Mouse (Mus musculus) liver, embryonic 16.5 days (tissue): Measurements from ENCODE around the gene Polrmt. TPM values are rescaled to one million over a fixed set of nuclear protein-coding genes. Genes with fewer than 3 reads are reported as not detected.

Experiments used
- ATAC-seq: fragments of 200-750 bp; cut with Nextera tagmentation; 2 replicates; pipeline ENCODE4 v1.8.0; 2017; ENCODE audit warnings: low read depth, mild to moderate bottlenecking, moderate number of reproducible peaks, moderate library complexity
- H3K27ac ChIP-seq: fragments of 300-500 bp; sonication (generic); 2 replicates; pipeline ENCODE4 v1.5.1; 2014; ENCODE audit warnings: mild to moderate bottlenecking, low read length
- H3K27me3 ChIP-seq: fragments of 300-500 bp; sonication (generic); 2 replicates; pipeline ENCODE4 v1.6.1; 2014; ENCODE audit warnings: low read depth, low read length, mixed read lengths; ENCODE audit not compliant: control insufficient read depth, insufficient read depth
- H3K36me3 ChIP-seq: fragments of 300-500 bp; sonication (generic); 2 replicates; pipeline ENCODE4 v1.6.1; 2014; ENCODE audit warnings: mild to moderate bottlenecking; ENCODE audit not compliant: control insufficient read depth, insufficient read depth
- H3K4me1 ChIP-seq: fragments of 300-500 bp; sonication (generic); 2 replicates; pipeline ENCODE4 v1.6.1; 2014; ENCODE audit warnings: low read depth, low read length, mixed read lengths; ENCODE audit not compliant: control insufficient read depth
- H3K4me2 ChIP-seq: fragments of 300-500 bp; sonication (generic); 2 replicates; pipeline ENCODE4 v1.6.1; 2014; ENCODE audit warnings: low read depth, low read length, mixed read lengths
- H3K4me3 ChIP-seq: fragments of 300-500 bp; sonication (generic); 2 replicates; pipeline ENCODE4 v1.5.1; 2014; ENCODE audit warnings: low read depth, mild to moderate bottlenecking, low read length
- H3K9ac ChIP-seq: fragments of 300-500 bp; sonication (generic); 2 replicates; pipeline ENCODE4 v1.6.1; 2014; ENCODE audit warnings: low read depth, low read length
- H3K9me3 ChIP-seq: fragments of 300-500 bp; sonication (generic); replicated peaks from 2 replicates; pipeline ENCODE4 v1.6.1; 2016; ENCODE audit warnings: low read length; ENCODE audit not compliant: control insufficient read depth
- WGBS: fragments of 180-500 bp; shearing (Covaris S2); extraction: QIAGEN DNeasy Blood & Tissue Kit; methylation state at CpG from one replicate; pipeline ENCODE4 v1.1.7; 2014; ENCODE audit not compliant: insufficient replicate concordance; 5-methylcytosine and 5-hydroxymethylcytosine counted together
- polyA plus RNA-seq: library from polyadenylated mRNA; unstranded; fragments of >200 nt; fragmentation: Nextera tagmentation; extraction: Ambion mirVana; gene quantifications from 2 replicates; pipeline ENCODE4 v1.2.1, GENCODE M21; 2015

Gene Polrmt
- polyA plus RNA-seq, 1 experiment from 2014 or later: 13.4 TPM

GRCm38 (mm10) chr10:79788386-79789158 is 42.2 kb upstream of the Polrmt start:
- Histone ChIP-seq H3K4me2 (no peak overlapping the region), H3K27me3 (peaks cover 5% of the 10 kb centered on the region), H3K36me3 (no peaks in the 10 kb centered on the region), H3K9ac (no peak overlapping the region), H3K4me1 (peaks cover 5% of the 10 kb centered on the region), H3K27ac (no peak overlapping the region), H3K4me3 (no peak overlapping the region), H3K9me3 (no peaks in the 10 kb centered on the region)
- peak; percentile 12; the same call in 1 of the 2 replicates for ATAC-seq
- WGBS: 11% methylated on average over 7 of the region's 7 CpGs

- no peaks in the 10 kb centered on the region for H3K9me3 ChIP-seq
- ATAC-seq: no peak
- no peaks in the 10 kb centered on the region for H3K36me3 ChIP-seq
- H3K9ac ChIP-seq: no peak overlapping the region
- no peak overlapping the region for H3K4me3 ChIP-seq
- no peak overlapping the region for H3K27ac ChIP-seq
- 48% methylated on average over 27 of the region's 27 CpGs for WGBS
- no peak overlapping the region for H3K4me2 ChIP-seq
- H3K27me3 ChIP-seq: peaks cover 12% of the 10 kb centered on the region
- H3K4me1 ChIP-seq: peaks cover 19% of the 10 kb centered on the region
Measured at GRCm38 (mm10) chr10:79783920-79784800, 37.8 kb upstream of the Polrmt start.

GRCm38 (mm10) chr10:79783050-79783449 is 36.7 kb upstream of the Polrmt start:
- no peaks in the 10 kb centered on the region for H3K9me3 ChIP-seq
- no peaks in the 10 kb centered on the region for H3K36me3 ChIP-seq
- 60% methylated on average over 7 of the region's 7 CpGs for WGBS
- H3K27ac ChIP-seq: no peak overlapping the region
- H3K4me3 ChIP-seq: no peak overlapping the region
- no peak for ATAC-seq
- peaks cover 23% of the 10 kb centered on the region for H3K27me3 ChIP-seq
- H3K4me2 ChIP-seq: no peak overlapping the region
- no peak overlapping the region for H3K9ac ChIP-seq
- H3K4me1 ChIP-seq: peaks cover 19% of the 10 kb centered on the region

GRCm38 (mm10) chr10:79781956-79782355 is 35.6 kb upstream of the Polrmt start:
- Histone ChIP-seq H3K9me3 (no peaks in the 10 kb centered on the region), H3K27me3 (peaks cover 34% of the 10 kb centered on the region), H3K27ac (no peak overlapping the region), H3K4me2 (no peak overlapping the region), H3K4me3 (no peak overlapping the region), H3K36me3 (no peaks in the 10 kb centered on the region), H3K4me1 (peaks cover 22% of the 10 kb centered on the region), H3K9ac (no peak overlapping the region)
- 60% methylated on average over 5 of the region's 5 CpGs for WGBS
- no peak for ATAC-seq

GRCm38 (mm10) chr10:79781139-79781538 is 34.8 kb upstream of the Polrmt start:
- Histone ChIP-seq H3K4me2 (peak overlapping the region; percentile 77), H3K4me1 (peaks cover 23% of the 10 kb centered on the region), H3K27me3 (peaks cover 39% of the 10 kb centered on the region), H3K9ac (peak overlapping the region; percentile 22; the same call in 1 of the 2 replicates), H3K9me3 (no peaks in the 10 kb centered on the region), H3K4me3 (peak overlapping the region; percentile 53), H3K27ac (no peak overlapping the region), H3K36me3 (no peaks in the 10 kb centered on the region)
- 28% methylated on average over 21 of the region's 21 CpGs for WGBS
- ATAC-seq: no peak

GRCm38 (mm10) chr10:79780664-79781015 is 34.3 kb upstream of the Polrmt start:
- no peaks in the 10 kb centered on the region for H3K9me3 ChIP-seq
- peak overlapping the region; percentile 77 for H3K4me2 ChIP-seq
- no peak; the same call in 1 of the 2 replicates for ATAC-seq
- H3K27ac ChIP-seq: peak overlapping the region; percentile 35; the same call in 1 of the 2 replicates
- peaks cover 39% of the 10 kb centered on the region for H3K27me3 ChIP-seq
- 0% methylated on average over 13 of the region's 13 CpGs for WGBS
- H3K4me3 ChIP-seq: peak overlapping the region; percentile 53
- no peaks in the 10 kb centered on the region for H3K36me3 ChIP-seq
- peaks cover 23% of the 10 kb centered on the region for H3K4me1 ChIP-seq
- peak overlapping the region; percentile 22; the same call in 1 of the 2 replicates for H3K9ac ChIP-seq

GRCm38 (mm10) chr10:79779784-79780663 is 33.6 kb upstream of the Polrmt start:
- Histone ChIP-seq H3K27me3 (peaks cover 39% of the 10 kb centered on the region), H3K9ac (no peak overlapping the region), H3K4me3 (peak overlapping the region; percentile 53), H3K4me1 (peaks cover 23% of the 10 kb centered on the region), H3K27ac (peak overlapping the region; percentile 35; the same call in 1 of the 2 replicates), H3K4me2 (peak overlapping the region; percentile 77), H3K36me3 (no peaks in the 10 kb centered on the region), H3K9me3 (peaks cover under 1% of the 10 kb centered on the region; the same call in 1 of the 2 replicates)
- peak; percentile 85 for ATAC-seq
- WGBS: 1% methylated on average over 55 of the region's 55 CpGs

- H3K27ac ChIP-seq: no peak overlapping the region
- H3K9ac ChIP-seq: no peak overlapping the region
- peaks cover 36% of the 10 kb centered on the region for H3K27me3 ChIP-seq
- peaks cover 23% of the 10 kb centered on the region for H3K4me1 ChIP-seq
- no peaks in the 10 kb centered on the region for H3K36me3 ChIP-seq
- no peak overlapping the region for H3K4me3 ChIP-seq
- WGBS: 28% methylated on average over 2 of the region's 2 CpGs
- H3K4me2 ChIP-seq: no peak overlapping the region
- peaks cover 2% of the 10 kb centered on the region; the same call in 1 of the 2 replicates for H3K9me3 ChIP-seq
- no peak for ATAC-seq
Measured at GRCm38 (mm10) chr10:79779193-79779592, 32.8 kb upstream of the Polrmt start.
